25 mouse cellular contexts compared by ENCODE assay signal in genomic region chr4:7854518-7854917, GRCm38 (mm10).
"Had no signal": no experiment of that assay in that cellular context is flagged by ENCODE, and none has a peak within 500 bp of the region (broad histone marks: within the 10 kb centered on the region; RNA-seq: fewer than 3 reads in every experiment).

No protein-coding gene starts in this region.

- H3K4me1 ChIP-seq: heart, embryonic 10.5 days; heart, embryonic 12.5 days; hindbrain, embryonic 10.5 days; hindbrain, embryonic 12.5 days; intestine, embryonic 15.5 days; limb, embryonic 10.5 days; limb, embryonic 12.5 days had no signal

- H3K4me2 ChIP-seq: heart, embryonic 12.5 days; hindbrain, embryonic 12.5 days; hindbrain, embryonic 14.5 days; intestine, embryonic 15.5 days; limb, embryonic 12.5 days had no signal

- DNase-seq: gastrocnemius, adult 2 months; gastrocnemius, postnatal 10 days; gastrocnemius, postnatal 25 days; heart, adult 18-20 months; heart, postnatal 10 days; heart, postnatal 4 days; kidney, adult 18-20 months; kidney, adult 8-10 months; kidney, postnatal 10 days; kidney, postnatal 25 days; kidney, postnatal 4 days; liver had no signal

- H3K27ac ChIP-seq: gastrocnemius, adult 2 months; heart, embryonic 10.5 days; hindbrain, embryonic 10.5 days; hindbrain, embryonic 12.5 days; hindbrain, embryonic 14.5 days; intestine, embryonic 15.5 days; layer of hippocampus, adult 2 months; left cerebral cortex, adult 2 months; limb, embryonic 10.5 days; limb, embryonic 12.5 days had no signal

- H3K9me3 ChIP-seq: heart, embryonic 10.5 days; heart, embryonic 12.5 days; hindbrain, embryonic 10.5 days; hindbrain, embryonic 12.5 days; intestine, embryonic 15.5 days; limb, embryonic 10.5 days; limb, embryonic 12.5 days had no signal

- H3K36me3 ChIP-seq: heart, embryonic 10.5 days; heart, embryonic 12.5 days; hindbrain, embryonic 10.5 days; hindbrain, embryonic 12.5 days; intestine, embryonic 15.5 days; limb, embryonic 10.5 days; limb, embryonic 12.5 days had no signal

- H3K4me3 ChIP-seq: gastrocnemius, adult 2 months; heart, embryonic 10.5 days; heart, embryonic 12.5 days; hindbrain, embryonic 10.5 days; hindbrain, embryonic 12.5 days; intestine, embryonic 15.5 days; layer of hippocampus, adult 2 months; left cerebral cortex, adult 2 months; limb, embryonic 10.5 days; limb, embryonic 12.5 days had no signal

- H3K27me3 ChIP-seq: heart, embryonic 12.5 days; hindbrain, embryonic 12.5 days; intestine, embryonic 15.5 days; limb, embryonic 12.5 days had no signal

- ATAC-seq: hindbrain, embryonic 16.5 days; inflammation-experienced regulatory T-cells, adult 6 months; intestine, embryonic 15.5 days; intestine, postnatal 0 days had no signal

- H3K9ac ChIP-seq: heart, embryonic 12.5 days; hindbrain, embryonic 12.5 days; hindbrain, embryonic 14.5 days; intestine, embryonic 15.5 days; limb, embryonic 12.5 days had no signal
